Mouse (Mus musculus): ENCODE data around the gene Acad8. TPM values are rescaled to one million over a fixed set of nuclear protein-coding genes. Genes with fewer than 3 reads are reported as not detected.

Gene Acad8
- total RNA-seq (2017), result 3.4 and 5.3 TPM in 2 replicates

DNA sequence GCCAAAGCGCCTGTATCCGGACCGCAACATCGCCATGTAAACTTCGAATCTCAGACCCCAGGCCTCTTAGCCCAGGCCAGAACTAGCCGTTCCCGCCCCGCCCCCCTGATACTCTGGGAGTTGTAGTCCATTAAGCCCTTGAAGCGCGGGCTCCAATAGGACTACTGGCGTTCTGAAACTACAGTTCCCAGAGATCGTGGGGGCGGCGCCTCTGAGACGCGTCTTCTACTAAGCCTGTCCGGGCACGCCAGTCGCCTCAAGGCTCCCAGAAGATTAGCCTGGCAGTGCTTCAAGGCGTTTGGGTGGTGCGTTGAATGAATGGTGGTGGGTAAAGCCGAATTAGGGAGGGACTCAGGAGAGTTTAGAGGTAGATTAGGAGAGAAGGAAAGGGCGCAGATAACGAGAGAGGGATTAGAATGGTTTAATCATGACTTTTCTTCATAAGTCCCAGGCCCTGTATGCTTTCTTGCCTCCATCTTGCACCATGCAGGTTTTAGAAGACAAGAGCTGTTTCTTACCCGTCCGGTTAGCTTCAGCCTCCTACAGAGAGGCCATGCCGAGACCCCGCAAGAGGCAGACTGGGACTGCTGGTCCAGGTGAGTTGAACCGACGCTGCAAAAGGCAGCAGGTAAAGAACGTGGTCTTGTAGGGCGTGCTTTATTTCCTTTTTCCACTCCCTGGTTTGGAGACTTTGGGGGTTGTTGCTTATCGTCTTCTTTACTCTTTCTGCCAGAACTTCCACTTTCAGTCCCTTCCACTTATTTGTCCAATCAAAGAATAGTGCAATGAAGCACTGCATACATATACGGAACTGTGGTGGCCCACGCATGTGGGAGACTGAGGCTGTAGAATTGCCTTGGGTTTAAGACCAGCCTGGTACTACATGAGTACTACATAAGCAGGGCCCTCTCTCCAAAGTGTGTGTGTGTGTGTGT lies at the start of gene Acad8, which contains the start of gene Thyn1:
Gene Acad8 (minus strand): TSS at position 106 of the 935 bp plus-strand sequence.
Gene Thyn1 (plus strand): TSS at position 250 of the 935 bp plus-strand sequence.
- ATAC-seq (ENCODE audit: extremely low read depth, insufficient number of reproducible peaks, low FRiP score, poor library complexity, severe bottlenecking), result peak; percentile 99

DNA sequence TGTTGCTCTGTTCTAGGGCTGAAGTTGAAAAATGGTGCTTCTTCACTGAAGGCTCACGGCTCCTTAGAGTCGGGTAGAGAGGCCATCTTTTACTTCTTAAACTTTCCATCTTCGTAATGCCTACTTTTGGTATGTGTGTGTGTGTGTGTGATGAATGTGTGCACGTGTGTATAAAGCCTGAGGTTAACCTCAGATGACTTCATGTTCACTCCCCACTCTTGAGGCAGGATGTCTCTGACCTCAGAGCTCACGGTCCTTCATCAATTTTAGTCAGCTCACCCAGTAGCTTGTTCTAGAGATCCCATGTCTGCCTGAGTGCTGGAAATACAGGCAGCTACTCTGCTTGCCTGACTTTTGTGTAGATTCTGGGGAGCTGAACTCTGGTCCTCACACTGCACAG lies 44.5 kb upstream of the Acad8 start:
- ATAC-seq (ENCODE audit: extremely low read depth, insufficient number of reproducible peaks, low FRiP score, poor library complexity, severe bottlenecking), result no peak

DNA sequence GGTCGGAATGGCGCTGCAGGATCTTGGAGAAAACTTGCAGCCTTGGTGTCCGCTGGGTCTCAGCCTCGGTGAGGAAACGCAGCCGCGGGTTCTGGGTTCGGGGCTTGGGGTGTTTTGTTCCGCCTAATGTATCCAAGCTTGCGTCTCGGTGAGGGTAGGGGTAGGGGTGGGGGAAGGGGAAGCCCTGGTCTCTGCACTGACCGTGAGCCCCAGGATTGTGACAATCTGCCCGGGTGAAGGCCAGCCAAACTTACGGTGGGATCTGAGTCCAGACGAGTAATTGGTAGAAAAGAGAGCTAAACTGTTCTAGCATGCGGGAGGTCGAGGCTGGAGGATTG lies 31.4 kb upstream of the Acad8 start:
- ATAC-seq (ENCODE audit: extremely low read depth, insufficient number of reproducible peaks, low FRiP score, poor library complexity, severe bottlenecking), result no peak

DNA sequence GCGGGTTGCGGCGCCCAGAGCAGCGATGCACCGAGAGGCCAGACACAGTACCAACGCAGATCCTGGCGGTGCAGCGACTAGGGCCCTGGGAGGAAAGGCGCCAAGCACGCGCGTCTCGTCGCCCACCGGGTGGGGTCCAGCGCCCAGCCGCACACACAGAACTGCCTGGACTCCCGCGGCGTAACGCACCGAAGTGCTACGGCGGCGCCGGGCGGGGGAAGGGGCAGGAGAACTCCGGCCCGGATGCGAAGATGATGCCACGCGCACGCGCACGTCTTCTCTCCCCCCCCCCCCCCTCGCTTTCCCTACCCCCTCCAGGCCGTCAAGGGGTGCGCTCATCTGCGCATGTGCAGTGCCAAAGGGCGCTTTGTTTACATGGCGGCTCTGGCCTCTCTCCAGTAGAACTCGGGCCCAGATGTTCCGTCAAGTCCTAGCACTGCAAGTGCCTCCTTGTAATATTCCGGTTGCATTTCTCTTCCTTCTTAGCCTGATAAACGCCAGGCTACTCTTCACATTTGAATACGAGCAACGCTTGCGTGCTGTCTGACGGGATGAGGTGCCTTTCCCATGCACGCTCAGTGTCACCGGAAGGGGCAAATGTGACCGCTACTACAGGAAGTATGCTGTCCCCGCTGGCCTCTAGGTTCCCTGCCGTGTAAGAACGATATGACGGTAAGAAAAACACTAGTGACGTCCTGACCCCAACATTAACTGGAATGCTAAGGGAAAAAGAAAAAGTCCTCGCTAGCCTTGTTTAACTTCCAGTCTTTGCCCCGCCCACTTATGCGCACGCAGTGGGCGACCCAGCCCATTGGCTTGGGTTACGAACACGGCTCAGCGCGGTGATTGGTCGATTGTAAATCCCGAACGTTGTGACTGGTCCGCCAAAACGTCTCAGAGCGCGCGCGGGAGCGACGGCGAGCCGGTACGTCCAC lies 30.7 kb upstream of the Acad8 start, which contains the start of the genes Vps26b and Ncapd3:
Gene Vps26b (minus strand): TSS at position 238 of the 935 bp plus-strand sequence.
Gene Ncapd3 (plus strand): TSS at position 348 of the 935 bp plus-strand sequence.
- peak; percentile 85 for ATAC-seq (ENCODE audit: extremely low read depth, insufficient number of reproducible peaks, low FRiP score, poor library complexity, severe bottlenecking)

DNA sequence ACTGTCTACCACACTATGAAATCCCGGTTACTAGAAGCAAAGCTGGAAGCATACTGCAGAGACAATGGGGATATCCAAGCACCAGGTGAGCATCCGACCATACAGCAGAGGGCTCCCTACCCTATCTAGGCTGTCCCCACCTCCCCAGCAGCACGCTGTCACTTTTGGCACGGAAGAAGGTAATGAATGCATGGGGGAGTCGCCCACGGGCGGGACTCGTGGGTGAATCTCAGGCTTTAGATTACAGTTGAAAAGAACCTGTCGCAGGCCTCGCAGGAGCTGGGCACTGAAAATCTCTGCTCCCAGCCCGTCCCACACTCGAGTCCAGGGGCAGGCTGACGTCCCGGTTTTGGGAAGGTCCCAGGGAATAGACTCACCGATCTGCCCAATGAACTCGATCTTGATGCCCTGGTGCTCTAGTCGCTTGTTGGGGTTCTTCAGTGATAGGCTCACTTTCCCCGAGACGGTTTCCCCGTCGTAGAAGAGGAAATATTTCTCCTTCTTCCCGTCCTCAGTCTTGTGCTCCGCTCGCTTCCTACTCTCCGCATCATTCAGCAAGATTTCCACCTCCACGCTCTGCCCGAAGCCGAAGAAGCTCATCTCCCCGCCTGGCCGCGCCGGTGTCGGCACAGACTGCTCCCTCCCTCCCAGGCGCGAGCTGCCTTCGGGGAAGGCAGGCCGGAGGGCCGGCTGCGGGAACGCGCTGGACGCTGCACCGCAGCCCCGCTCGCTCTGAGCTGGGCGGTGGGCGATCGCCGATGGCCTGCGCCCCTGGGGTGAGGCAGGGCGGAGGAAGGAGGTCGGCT lies 29.9 kb upstream of the Acad8 start:
- no peak for ATAC-seq (ENCODE audit: extremely low read depth, insufficient number of reproducible peaks, low FRiP score, poor library complexity, severe bottlenecking)

DNA sequence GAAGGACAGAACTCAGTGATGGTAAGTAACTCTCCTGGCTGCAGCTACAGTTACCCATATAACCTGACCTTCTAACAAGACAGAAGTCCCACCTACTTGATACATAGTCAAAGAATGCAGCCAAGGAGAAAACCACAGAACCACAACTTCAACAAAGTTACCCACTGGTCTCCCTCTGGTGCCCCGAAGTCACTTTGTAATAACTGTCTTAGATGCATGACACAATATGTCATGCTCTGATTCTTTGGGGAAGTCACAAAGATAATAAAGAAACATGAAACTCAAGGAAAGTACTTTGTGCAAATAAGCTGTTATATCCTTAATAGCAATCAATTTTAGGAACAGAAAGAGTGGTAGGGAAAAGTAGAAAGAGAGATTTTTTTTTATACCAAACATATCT lies 27.3 kb upstream of the Acad8 start:
- peak; percentile 42; the same call in 1 of the 2 replicates for ATAC-seq (ENCODE audit: extremely low read depth, insufficient number of reproducible peaks, low FRiP score, poor library complexity, severe bottlenecking)

DNA sequence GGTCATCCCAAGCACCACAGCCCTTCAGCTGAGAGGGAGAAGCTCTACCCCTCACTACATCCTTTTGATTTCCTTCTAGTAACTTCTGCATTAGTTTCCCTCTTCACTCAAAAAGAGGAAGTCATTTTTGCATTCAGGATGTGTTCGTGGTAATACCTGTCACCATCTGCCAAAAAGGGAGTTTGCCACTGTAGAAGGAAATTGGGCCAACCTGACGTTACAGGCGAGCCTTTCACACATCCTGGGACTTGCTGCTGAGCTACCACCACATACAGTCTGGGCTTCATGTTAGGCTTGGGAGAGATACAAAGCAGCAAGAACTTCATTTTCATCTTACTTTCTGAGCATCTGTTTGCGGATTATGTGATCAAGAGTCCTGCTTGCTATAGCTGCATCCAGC lies 24.3 kb upstream of the Acad8 start:
- ATAC-seq (ENCODE audit: extremely low read depth, insufficient number of reproducible peaks, low FRiP score, poor library complexity, severe bottlenecking), result peak; percentile 76

DNA sequence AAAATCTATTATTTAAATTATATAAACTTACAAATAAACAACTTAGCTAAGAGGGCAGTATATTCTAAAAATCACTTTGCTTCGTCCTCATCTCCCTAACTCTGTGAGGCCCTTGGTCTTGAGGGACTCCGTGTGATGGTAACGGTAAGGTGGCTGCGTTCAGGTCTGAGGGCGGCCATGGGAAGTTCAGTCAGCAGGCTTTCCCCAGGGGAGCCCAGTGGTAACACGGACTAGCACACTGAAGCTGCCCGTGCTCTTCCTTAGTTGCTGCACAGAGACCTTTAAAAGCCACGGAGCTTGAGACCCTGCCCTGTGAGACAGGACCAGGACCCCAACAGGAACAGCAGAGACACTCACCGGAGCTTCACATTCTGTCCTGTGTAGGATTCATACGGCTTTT lies 19.6 kb upstream of the Acad8 start:
- ATAC-seq (ENCODE audit: extremely low read depth, insufficient number of reproducible peaks, low FRiP score, poor library complexity, severe bottlenecking), result no peak

DNA sequence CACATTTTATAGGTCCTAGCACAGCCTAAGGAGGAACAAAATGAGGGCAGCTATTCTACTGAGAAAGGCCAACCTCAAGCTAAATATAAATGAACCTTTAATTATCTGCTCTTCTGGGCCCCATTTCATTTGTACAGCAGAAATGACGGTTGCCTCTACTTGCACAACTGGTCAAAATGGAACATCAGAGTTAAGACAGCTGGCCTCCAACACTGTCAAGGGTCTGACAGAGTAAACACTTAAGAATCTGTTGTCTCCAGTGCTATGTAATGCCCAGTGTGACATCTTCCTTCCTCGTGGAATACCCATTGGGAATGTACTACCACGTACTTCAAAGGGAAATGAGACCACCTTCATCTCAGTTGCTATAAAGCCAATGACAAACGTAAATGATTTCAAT lies 12.2 kb upstream of the Acad8 start:
- ATAC-seq (ENCODE audit: extremely low read depth, insufficient number of reproducible peaks, low FRiP score, poor library complexity, severe bottlenecking), result no peak

DNA sequence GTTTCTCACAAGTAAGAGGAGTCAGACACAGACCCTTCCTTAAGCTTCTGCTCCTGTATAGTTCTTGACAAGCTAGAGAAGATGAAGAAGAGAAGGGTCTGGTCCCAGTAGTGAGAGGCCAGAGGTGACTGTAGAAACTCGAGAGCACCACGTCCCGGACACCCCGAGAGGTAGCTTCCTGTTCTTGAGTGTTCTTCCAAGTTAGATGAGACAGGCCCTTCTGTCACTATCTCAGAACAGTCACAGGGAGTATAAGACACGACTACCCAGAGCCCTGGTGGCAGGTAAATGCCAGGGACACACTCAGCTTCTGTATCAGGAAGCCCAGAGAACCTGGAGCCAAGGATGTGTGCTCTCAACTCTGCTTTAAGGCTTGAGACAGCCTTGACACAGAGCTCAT lies 9.9 kb upstream of the Acad8 start:
- ATAC-seq (ENCODE audit: extremely low read depth, insufficient number of reproducible peaks, low FRiP score, poor library complexity, severe bottlenecking), result no peak

DNA sequence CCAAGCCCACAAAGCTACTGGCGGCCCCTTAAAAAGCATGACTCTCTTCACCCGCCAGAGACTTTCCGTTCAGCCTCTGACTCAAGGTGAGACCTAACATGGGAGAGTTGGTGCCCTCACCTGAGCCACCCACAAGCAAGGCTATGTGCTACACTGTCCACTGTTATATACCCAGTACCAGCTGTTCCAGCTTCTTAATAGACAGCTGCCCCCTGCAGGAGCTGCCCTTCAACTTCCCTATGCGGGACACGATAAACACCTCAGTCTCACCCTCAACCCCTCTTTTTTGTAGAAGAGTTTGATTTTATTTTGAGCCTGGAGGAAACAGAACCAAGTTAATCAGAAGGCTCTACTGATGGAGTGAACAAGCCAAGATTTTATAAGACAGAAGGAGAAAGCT lies 7.5 kb upstream of the Acad8 start:
- no peak for ATAC-seq (ENCODE audit: extremely low read depth, insufficient number of reproducible peaks, low FRiP score, poor library complexity, severe bottlenecking)

DNA sequence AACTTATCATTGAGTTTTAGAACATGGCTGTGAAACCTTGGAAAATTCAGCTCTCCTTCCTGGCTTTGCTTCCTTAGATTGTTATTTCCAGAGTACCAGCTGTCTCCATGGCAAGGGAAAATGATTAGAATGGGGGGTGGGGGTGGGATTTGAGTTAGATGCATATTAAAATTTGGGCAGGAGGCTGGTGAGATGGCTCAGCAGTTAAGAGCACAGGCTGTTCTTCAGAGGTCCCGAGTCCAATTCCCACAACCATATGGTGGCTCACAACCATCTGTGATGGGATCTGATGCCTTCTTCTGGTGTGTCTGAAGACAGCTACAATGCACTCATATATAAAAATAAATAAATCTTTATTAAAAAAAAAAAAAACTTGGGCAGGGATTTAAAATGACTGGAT lies 6.6 kb upstream of the Acad8 start:
- ATAC-seq (ENCODE audit: extremely low read depth, insufficient number of reproducible peaks, low FRiP score, poor library complexity, severe bottlenecking), result no peak

DNA sequence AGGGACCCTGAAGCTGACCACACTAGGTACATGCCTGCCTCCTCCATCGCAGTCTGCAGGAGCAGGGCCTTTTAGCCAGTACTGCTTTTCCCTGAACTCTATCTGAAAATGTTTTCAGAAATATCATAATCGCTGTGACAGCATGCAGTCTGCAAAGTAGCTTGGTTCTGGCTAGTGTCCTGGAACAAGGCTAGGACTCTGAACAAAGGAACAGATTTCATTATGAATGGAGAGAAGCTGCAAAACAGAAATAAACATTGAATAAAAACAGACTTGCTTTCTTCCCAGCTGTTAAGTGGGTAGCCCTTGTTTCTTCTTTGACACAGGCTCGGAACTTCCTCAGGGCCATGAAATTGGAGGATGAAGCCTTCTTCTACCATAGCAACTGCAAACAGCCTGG lies 5.9 kb upstream of the Acad8 start:
- no peak for ATAC-seq (ENCODE audit: extremely low read depth, insufficient number of reproducible peaks, low FRiP score, poor library complexity, severe bottlenecking)

DNA sequence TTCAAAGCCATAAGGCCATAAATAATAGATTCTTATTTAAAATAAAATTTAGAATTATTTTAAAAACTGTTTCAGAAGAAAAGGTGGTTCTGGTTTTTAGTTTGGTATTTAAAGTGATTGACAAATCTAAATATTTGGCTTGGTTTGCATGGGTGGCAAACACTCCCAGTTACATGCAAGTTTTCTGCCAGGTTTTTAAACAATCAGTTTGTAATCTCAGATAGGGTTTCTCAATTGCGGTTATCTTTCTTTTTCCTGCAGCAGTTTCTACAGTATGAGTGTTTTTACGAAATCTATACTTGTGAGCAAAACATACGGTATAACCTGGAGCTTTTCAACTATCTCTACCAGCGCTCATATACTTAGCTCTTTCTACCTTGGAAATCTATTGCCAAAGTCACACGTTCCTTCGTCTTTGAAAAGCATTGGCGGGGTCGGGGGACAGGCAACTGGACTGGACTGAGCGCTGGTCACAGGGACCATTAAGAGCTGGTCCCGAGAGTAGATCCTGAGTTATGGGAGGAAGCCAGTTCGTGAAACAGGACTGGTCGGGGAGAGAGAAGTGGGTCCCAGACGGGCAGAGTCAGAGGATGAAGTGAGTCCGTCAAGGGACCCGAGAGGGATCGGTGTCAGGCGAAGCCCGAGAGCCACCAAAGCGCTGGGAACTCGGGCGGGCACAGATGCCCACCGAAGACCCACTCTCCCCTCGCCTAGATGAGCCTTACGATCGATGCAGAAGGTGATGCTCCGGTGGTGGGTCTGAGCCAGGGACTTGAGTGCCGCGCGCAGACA lies 501 bp downstream of the Acad8 start:
- no peak for ATAC-seq (ENCODE audit: extremely low read depth, insufficient number of reproducible peaks, low FRiP score, poor library complexity, severe bottlenecking)

DNA sequence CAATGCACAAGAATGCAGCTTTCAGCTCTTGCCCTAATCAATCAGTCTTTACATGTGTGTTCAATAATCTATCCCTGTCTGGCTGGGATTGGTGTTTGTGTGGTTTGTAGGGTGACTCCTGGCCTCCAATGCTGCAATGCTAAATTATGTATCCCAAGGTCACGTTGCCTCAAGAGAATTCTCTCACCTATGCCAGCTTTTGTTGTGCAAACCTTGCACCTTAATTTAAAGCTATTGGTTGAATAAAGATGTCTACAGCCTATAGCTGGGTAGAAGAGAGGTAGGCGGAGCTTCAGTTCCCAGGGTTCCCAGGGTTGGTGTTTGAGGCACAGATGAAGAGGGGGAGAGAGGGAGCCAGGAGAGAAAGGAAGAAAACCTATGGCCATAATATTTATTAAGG lies 1.9 kb downstream of the Acad8 start:
- ATAC-seq (ENCODE audit: extremely low read depth, insufficient number of reproducible peaks, low FRiP score, poor library complexity, severe bottlenecking), result no peak

DNA sequence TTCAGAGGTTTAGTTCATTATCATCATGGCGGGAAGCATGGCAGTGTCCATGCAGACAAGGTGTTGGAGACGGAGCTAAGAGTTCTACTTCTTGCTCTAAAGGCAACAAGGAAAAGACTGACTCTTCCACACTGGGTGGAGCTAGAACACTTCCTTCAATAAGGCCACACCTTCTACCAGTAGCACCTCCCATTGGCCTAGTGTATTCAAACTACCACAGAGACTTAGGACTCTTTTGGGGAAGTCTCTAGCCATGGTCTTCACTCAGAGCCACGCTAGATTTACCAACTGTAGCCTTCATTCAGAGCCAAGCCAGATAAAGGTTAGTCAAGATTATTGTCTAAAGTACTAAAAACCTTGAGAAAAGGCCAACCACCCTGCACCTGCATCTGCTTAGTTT lies 2.3 kb downstream of the Acad8 start:
- ATAC-seq (ENCODE audit: extremely low read depth, insufficient number of reproducible peaks, low FRiP score, poor library complexity, severe bottlenecking), result peak; percentile 72

DNA sequence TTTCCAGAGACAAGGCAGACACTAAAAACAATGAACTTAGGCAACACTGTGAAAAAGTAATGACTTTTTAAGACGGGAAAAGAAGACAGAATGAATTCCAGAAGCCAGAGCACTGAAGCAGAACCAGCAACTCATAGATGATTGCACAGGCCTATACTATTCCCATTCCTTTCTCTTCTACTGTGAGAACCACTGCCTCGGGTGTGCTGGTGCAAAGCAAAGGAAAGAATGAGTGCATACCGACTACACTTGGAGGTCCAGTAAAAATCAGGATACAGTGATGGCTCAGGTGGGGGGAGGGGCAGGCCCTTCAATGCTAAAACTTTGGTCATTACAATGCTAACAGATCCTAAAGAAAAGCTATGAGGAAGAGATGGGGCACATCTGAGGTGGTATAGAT lies 5.5 kb downstream of the Acad8 start:
- ATAC-seq (ENCODE audit: extremely low read depth, insufficient number of reproducible peaks, low FRiP score, poor library complexity, severe bottlenecking), result no peak

DNA sequence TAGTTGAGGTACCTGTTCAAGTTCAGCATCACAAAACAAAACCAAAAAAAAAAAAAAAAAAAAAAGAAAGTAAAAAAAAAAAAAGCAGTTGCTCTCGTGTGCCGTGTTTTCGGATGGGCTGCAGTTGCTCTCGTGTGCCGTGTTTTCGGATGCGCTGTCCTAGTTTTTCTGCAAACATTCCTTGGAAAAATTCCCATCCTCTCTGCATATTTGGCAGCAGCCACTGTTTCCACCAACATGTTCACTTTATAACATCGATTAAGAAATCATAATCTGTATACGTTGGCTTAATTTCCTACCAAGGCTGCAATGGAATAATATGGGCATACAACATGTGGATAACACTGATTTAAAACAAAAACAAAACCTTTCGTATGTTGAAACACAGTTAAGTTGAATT lies 6.2 kb downstream of the Acad8 start:
- no peak for ATAC-seq (ENCODE audit: extremely low read depth, insufficient number of reproducible peaks, low FRiP score, poor library complexity, severe bottlenecking)

Data from neutrophil, adult 5-6 weeks (primary cell).